Mouse (Mus musculus) liver, embryonic 14.5 days (tissue): ENCODE measurements around the gene Spsb2. TPM values are rescaled to one million over a fixed set of nuclear protein-coding genes. Genes with fewer than 3 reads are reported as not detected.

Experiments
- ATAC-seq: fragments of 200-750 bp; cut with Nextera tagmentation; 2 replicates; pipeline ENCODE4 v1.8.0; 2017; ENCODE audit warnings: moderate number of reproducible peaks, mild to moderate bottlenecking, moderate library complexity; ENCODE audit not compliant: insufficient read depth
- DNase-seq, 3 experiments: peaks; one replicate each; pipeline ENCODE4 v3.0.0-alpha.2; 2012 to 2013; ENCODE audit warnings: low read depth in 3 of 3, low spot score in 3 of 3
- H3K27ac ChIP-seq: fragments of 300-500 bp; sonication (generic); 2 replicates; pipeline ENCODE4 v1.5.1; 2014; ENCODE audit warnings: moderate library complexity, mild to moderate bottlenecking, control low read depth, inconsistent platforms
- H3K27me3 ChIP-seq: fragments of 300-500 bp; sonication (generic); 2 replicates; pipeline ENCODE4 v1.6.1; 2014; ENCODE audit warnings: mild to moderate bottlenecking, low read length, moderate library complexity; ENCODE audit not compliant: control insufficient read depth, insufficient read depth
- H3K36me3 ChIP-seq: fragments of 300-500 bp; sonication (generic); replicated peaks from 2 replicates; pipeline ENCODE4 v1.6.1; 2014; ENCODE audit warnings: low read depth; ENCODE audit not compliant: control insufficient read depth, insufficient read depth
- H3K4me1 ChIP-seq, 2 experiments: fragments of 200-500 bp in 1 of 2; fragments of 300-500 bp in 1 of 2; sonication (generic) in 1 of 2; replicated peaks; 2 replicates each; pipeline ENCODE4 v1.6.1; 2012 to 2014; ENCODE audit warnings: antibody characterized with exemption in 1 of 2, inconsistent platforms in 1 of 2, low read length in 1 of 2; ENCODE audit not compliant: control insufficient read depth in 2 of 2, insufficient read depth in 2 of 2
- H3K4me2 ChIP-seq: fragments of 300-500 bp; sonication (generic); 2 replicates; pipeline ENCODE4 v1.6.1; 2014; ENCODE audit warnings: low read depth, mild to moderate bottlenecking, control low read depth, moderate library complexity
- H3K4me3 ChIP-seq, 2 experiments: fragments of 200-500 bp in 1 of 2; fragments of 300-500 bp in 1 of 2; sonication (generic) in 1 of 2; 2 replicates each; pipeline ENCODE4 v1.5.1; 2012 to 2014; ENCODE audit warnings: low read depth in 2 of 2, low read length in 2 of 2, mild to moderate bottlenecking in 2 of 2, control low read depth in 1 of 2, inconsistent platforms in 1 of 2, moderate library complexity in 1 of 2; ENCODE audit not compliant: insufficient read depth in 1 of 2
- H3K9ac ChIP-seq: fragments of 300-500 bp; sonication (generic); replicated peaks from 2 replicates; pipeline ENCODE4 v1.6.1; 2014; ENCODE audit warnings: mild to moderate bottlenecking, control low read depth, moderate library complexity
- H3K9me3 ChIP-seq: fragments of 300-500 bp; sonication (generic); 2 replicates; pipeline ENCODE4 v1.6.1; 2016; ENCODE audit warnings: low read length, mixed read lengths; ENCODE audit not compliant: control insufficient read depth
- CTCF ChIP-seq: IDR thresholded peaks from 2 replicates; pipeline ENCODE4 v1.5.1; 2016; ENCODE audit warnings: antibody characterized with exemption, low read depth, control low read depth
- EP300 ChIP-seq: IDR thresholded peaks from 2 replicates; pipeline ENCODE4 v1.6.1; 2016; ENCODE audit warnings: antibody characterized with exemption, low read depth
- WGBS: fragments of 180-500 bp; shearing (Covaris S2); extraction: QIAGEN DNeasy Blood & Tissue Kit; methylation state at CpG from one replicate; pipeline ENCODE4 v1.1.7; 2014; ENCODE audit not compliant: insufficient replicate concordance; 5-methylcytosine and 5-hydroxymethylcytosine counted together
- polyA plus RNA-seq, 2 experiments: library from polyadenylated mRNA; depleted of rRNA in 1 of 2; stranded (reverse) in 1 of 2; unstranded in 1 of 2; fragments of >200 nt; fragmentation: Nextera tagmentation in 1 of 2; extraction: Ambion mirVana in 1 of 2; gene quantifications; 2 replicates each; pipeline versions ENCODE4 v1.2.1 to v1.2.3; 2012 to 2014

The Spsb2 gene
- polyA plus RNA-seq, 2 experiments, result 4.7 to 5.0 TPM

- TF ChIP-seq CTCF (no peak), EP300 (no peak)
- H3K4me3 ChIP-seq, result no peak overlapping the region
- no peaks in the 10 kb centered on the region for H3K9me3 ChIP-seq
- H3K9ac ChIP-seq, result no peak overlapping the region
- H3K36me3 ChIP-seq, result peaks cover 34% of the 10 kb centered on the region
- H3K4me1 ChIP-seq, result peaks cover 0 to 1% of the 10 kb centered on the region in 2 experiments; a peak in 1 of 4 replicates
- ATAC-seq, result no peak
- DNase-seq, result no peak
- no peaks in the 10 kb centered on the region for H3K27me3 ChIP-seq
- H3K4me2 ChIP-seq, result no peak overlapping the region
- H3K27ac ChIP-seq, result no peak overlapping the region
- 74% methylated on average over 7 of the region's 7 CpGs for WGBS
Observed at GRCm38 (mm10) chr6:124836411-124836810, 27.9 kb downstream of the Spsb2 start.

DNA sequence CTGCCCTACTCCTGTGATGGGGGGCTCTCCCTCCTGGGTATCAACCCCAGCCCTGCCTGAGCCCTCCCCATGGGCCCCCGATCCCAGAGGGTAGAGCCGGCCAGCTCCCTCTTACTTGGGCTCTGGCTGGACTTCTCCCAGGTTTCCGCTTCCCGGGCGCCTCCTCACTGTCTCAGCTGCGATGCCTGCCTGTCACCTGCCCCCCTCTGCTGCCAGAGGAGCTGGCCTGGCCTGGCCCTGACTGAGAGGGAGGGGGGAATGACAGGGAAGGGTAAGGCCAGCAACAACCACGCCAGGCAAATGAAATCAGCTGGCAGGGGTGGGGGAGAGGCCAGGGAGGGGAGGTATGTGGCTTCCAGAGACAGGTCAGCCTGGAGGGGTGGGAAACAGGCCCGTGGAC lies 31.3 kb downstream of the Spsb2 start:
- WGBS, result 14% methylated on average over 8 of the region's 8 CpGs
- Histone ChIP-seq H3K4me3 (no peak overlapping the region), H3K27me3 (no peaks in the 10 kb centered on the region), H3K4me2 (no peak overlapping the region), H3K9me3 (no peaks in the 10 kb centered on the region), H3K27ac (no peak overlapping the region), H3K4me1 (no peaks in the 10 kb centered on the region; a peak in 1 of 4 replicates), H3K36me3 (peaks cover under 1% of the 10 kb centered on the region), H3K9ac (no peak overlapping the region)
- DNase-seq (no peak), ATAC-seq (no peak)
- TF ChIP-seq EP300, result no peak
- no peak for TF ChIP-seq CTCF

DNA sequence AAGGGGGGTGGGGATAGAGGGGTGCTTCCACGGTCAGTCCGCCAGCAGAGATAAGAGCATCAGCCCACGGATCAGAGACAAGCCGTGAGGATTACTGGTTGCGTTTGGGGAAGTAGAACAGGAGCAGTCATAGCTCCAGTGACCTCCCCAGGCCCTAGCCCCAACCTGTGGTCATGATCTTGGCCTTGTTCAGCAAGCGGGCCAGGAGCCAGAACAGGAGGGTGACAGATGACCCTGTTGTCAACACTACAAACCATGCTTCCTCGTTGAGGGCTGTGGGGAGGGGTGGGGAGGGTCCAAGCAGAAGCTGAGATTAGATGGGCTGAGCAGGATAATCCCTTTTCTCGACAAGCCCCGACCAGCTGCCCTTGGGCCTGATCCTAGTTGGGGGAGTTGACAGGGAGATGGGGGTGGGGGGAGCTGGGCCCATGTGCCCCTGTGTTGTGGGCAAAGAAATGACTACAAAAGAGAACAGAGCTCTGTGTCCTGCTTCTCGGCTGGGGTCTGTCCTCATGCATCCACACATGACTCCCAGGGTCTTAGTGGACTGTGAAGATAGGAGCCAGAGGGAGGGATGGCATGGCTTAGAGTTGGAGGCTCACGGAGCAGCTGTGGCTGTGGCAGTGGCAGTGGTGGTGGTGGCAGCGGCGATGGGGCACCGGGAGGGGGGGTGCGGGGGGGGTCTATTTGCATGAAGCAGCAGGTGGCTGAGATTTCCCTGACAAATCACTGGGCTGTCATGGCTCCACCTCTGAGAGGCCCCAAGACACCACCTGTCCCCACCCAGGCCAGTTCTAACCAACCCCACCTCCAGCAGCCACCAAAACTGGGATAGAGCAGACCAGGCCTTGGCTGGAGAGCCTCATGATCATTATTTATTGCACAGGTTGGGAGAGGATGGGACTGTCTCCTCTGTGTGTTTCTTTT lies 32.0 kb downstream of the Spsb2 start, which contains the start of gene Gnb3:
Gene Gnb3, minus strand, starts transcription at position 35 of the 927 bp plus-strand sequence.
- no peak within 1 kb of the TSS for H3K9ac ChIP-seq
- H3K27ac ChIP-seq, result no peak within 1 kb of the TSS
- TF ChIP-seq CTCF, result no peak
- TF ChIP-seq EP300, result no peak
- no peaks in the 10 kb centered on the region for H3K9me3 ChIP-seq
- H3K4me3 ChIP-seq, result no peak within 1 kb of the TSS
- DNase-seq (no peak), ATAC-seq (no peak)
- WGBS, result 21% methylated on average over 15 of the region's 15 CpGs
- H3K36me3 ChIP-seq, result no peaks in the 10 kb centered on the region
- H3K4me2 ChIP-seq, result no peak within 1 kb of the TSS
- no peaks in the 10 kb centered on the region for H3K27me3 ChIP-seq
- no peaks in the 10 kb centered on the region; a peak in 1 of 4 replicates for H3K4me1 ChIP-seq

- Histone ChIP-seq H3K27me3 (no peaks in the 10 kb centered on the region), H3K9me3 (no peaks in the 10 kb centered on the region), H3K27ac (no peak overlapping the region), H3K36me3 (no peaks in the 10 kb centered on the region), H3K4me1 (no peaks in the 10 kb centered on the region), H3K4me3 (no peak overlapping the region), H3K4me2 (no peak overlapping the region), H3K9ac (no peak overlapping the region)
- WGBS, result 17% methylated on average over 9 of the region's 9 CpGs
- ATAC-seq (peak; percentile 26; the same call in 1 of the 2 replicates), DNase-seq (peak; percentile 57 to 72 (median 57))
- TF ChIP-seq EP300, result no peak
- TF ChIP-seq CTCF, result peak; percentile 97
Observed at GRCm38 (mm10) chr6:124847305-124847704, 38.8 kb downstream of the Spsb2 start.

- Histone ChIP-seq H3K9ac (no peak overlapping the region), H3K4me1 (no peaks in the 10 kb centered on the region), H3K27ac (no peak overlapping the region), H3K9me3 (no peaks in the 10 kb centered on the region), H3K36me3 (no peaks in the 10 kb centered on the region), H3K4me2 (no peak overlapping the region), H3K27me3 (peaks cover under 1% of the 10 kb centered on the region; the same call in 1 of the 2 replicates), H3K4me3 (no peak overlapping the region)
- DNase-seq, result no peak
- TF ChIP-seq EP300 (no peak), CTCF (no peak)
- ATAC-seq, result no peak
- 50% methylated on average over 8 of the region's 8 CpGs for WGBS
Observed at GRCm38 (mm10) chr6:124850535-124850934, 42.1 kb downstream of the Spsb2 start.
